ENCODE assay signal across 19 mouse cellular contexts in the genomic region with DNA sequence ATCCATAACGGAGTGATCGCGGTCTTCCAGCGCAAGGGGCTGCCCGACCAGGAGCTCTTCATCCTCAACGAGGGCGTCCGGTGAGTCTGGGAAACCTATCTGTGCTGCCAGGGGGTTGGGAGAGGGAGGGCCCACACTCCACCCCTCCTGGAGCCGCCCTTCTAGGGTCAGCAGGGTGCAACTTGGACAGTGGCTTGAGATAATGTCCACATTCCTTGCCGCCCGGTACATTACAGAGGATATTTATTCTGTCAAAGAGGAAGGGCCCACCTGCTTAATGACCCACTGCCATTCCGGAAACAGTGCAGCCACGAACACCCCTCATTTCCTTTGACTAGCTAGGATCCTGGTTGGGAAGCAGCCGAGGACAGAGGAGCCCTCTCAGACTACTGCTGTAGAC. TPM values are rescaled to one million over a fixed set of nuclear protein-coding genes. Genes with fewer than 3 reads are reported as not detected.
A peak's percentile ranks its signal among the peaks of the same experiment; 100 is the strongest.
DNase-seq lines count a peak whose midpoint lies in the region; ATAC-seq and TF ChIP-seq lines count a peak whose summit lies in the region.
"Had no signal": no experiment of that assay in that cellular context is flagged by ENCODE, and none has a peak within 500 bp of the region (broad histone marks: within the 10 kb centered on the region; RNA-seq: fewer than 3 reads in every experiment).

No protein-coding gene starts in this region.

- ATAC-seq in lung, embryonic 16.5 days (ENCODE audit: low read depth) = peak; percentile 35; the same call in 1 of the 2 replicates
- ATAC-seq in heart, postnatal 0 days (ENCODE audit: insufficient read depth, low read depth) = peak; percentile 28; the same call in 1 of the 2 replicates
- ATAC-seq in forebrain, embryonic 16.5 days = no peak
- ATAC-seq: forebrain, postnatal 0 days; Patski had no signal

- no peaks in the 10 kb centered on the region; the same call in 1 of the 2 replicates for H3K9me3 ChIP-seq in lung, embryonic 16.5 days (ENCODE audit: control insufficient read depth, low read length)
- H3K9me3 ChIP-seq in heart, postnatal 0 days (replicated peaks; ENCODE audit: control insufficient read depth, low read length) = no peaks in the 10 kb centered on the region
- no peaks in the 10 kb centered on the region for H3K9me3 ChIP-seq in forebrain, embryonic 16.5 days (ENCODE audit: control insufficient read depth, low read length)
- H3K9me3 ChIP-seq: hindbrain, embryonic 12.5 days; liver, embryonic 13.5 days; neural tube, embryonic 12.5 days had no signal

- H3K4me2 ChIP-seq in lung, embryonic 16.5 days (ENCODE audit: low read depth, low read length) = no peak overlapping the region
- H3K4me2 ChIP-seq in heart, postnatal 0 days (ENCODE audit: low read depth, low read length) = no peak overlapping the region
- H3K4me2 ChIP-seq in forebrain, embryonic 16.5 days (ENCODE audit: low read length) = no peak overlapping the region
- H3K4me2 ChIP-seq: hindbrain, embryonic 12.5 days; liver, embryonic 13.5 days; neural tube, embryonic 12.5 days had no signal

- no peak for TF ChIP-seq POLR2A in heart, adult 2 months (IDR thresholded peaks at IDR 0.05; ENCODE audit: insufficient read depth, low read depth, low read length)

- H3K36me3 ChIP-seq in heart, adult 2 months (ENCODE audit: control insufficient read depth, insufficient read depth, low read length) = no peaks in the 10 kb centered on the region
- H3K36me3 ChIP-seq in lung, embryonic 16.5 days (ENCODE audit: control insufficient read depth, insufficient read depth, low read length) = peaks cover 8% of the 10 kb centered on the region; the same call in 1 of the 2 replicates
- peaks cover 8% of the 10 kb centered on the region for H3K36me3 ChIP-seq in heart, postnatal 0 days (replicated peaks; ENCODE audit: control insufficient read depth, insufficient read depth, low read length)
- H3K36me3 ChIP-seq in forebrain, embryonic 16.5 days (ENCODE audit: control insufficient read depth, insufficient read depth) = no peaks in the 10 kb centered on the region

- intact Hi-C loops in heart, adult 2 months (cut with DNase I) = no loop called here
- intact Hi-C loops in heart, postnatal 25 days (cut with DNase I) = no loop called here

- no peak for TF ChIP-seq CTCF in heart, adult 2 months (IDR thresholded peaks at IDR 0.05)
- no peak for TF ChIP-seq CTCF in heart, postnatal 0 days (IDR thresholded peaks at IDR 0.05; ENCODE audit: low read depth)

- no peak overlapping the region for H3K4me3 ChIP-seq in heart, adult 2 months
- no peak overlapping the region for H3K4me3 ChIP-seq in lung, embryonic 16.5 days (ENCODE audit: low read length)
- no peak overlapping the region for H3K4me3 ChIP-seq in heart, postnatal 0 days (ENCODE audit: low read depth, low read length)
- no peak overlapping the region for H3K4me3 ChIP-seq in forebrain, embryonic 16.5 days (replicated peaks; ENCODE audit: low read length)
- H3K4me3 ChIP-seq: hindbrain, embryonic 12.5 days; liver, embryonic 13.5 days; neural tube, embryonic 12.5 days had no signal

- peak; percentile 38 to 47 for DNase-seq in heart, adult 2 months
- DNase-seq in heart, postnatal 25 days (ENCODE audit: low spot score) = no peak
- no peak for DNase-seq in lung, postnatal 25 days (ENCODE audit: low spot score)
- DNase-seq in heart, postnatal 0 days (ENCODE audit: low spot score) = no peak
- peak; percentile 32 for DNase-seq in lung, postnatal 36 days
- no peak for DNase-seq in spleen, adult 12 weeks (ENCODE audit: low spot score)
- DNase-seq: B cell, adult 2 months; cerebellum, adult 11 months; forebrain, postnatal 0 days; kidney, postnatal 14 days; liver, embryonic 13.5 days; thymus, adult 2 months had no signal

- WGBS in heart, adult 2 months = 48% methylated on average over 14 of the region's 14 CpGs
- WGBS in lung, embryonic 16.5 days = 51% methylated on average over 14 of the region's 14 CpGs
- 59% methylated on average over 14 of the region's 14 CpGs for WGBS in heart, postnatal 0 days
- 82% methylated on average over 14 of the region's 14 CpGs for WGBS in forebrain, embryonic 16.5 days

- H3K9ac ChIP-seq in heart, adult 2 months (ENCODE audit: low read depth, low read length) = no peak overlapping the region
- H3K9ac ChIP-seq in lung, embryonic 16.5 days (ENCODE audit: low read length) = no peak overlapping the region
- no peak overlapping the region for H3K9ac ChIP-seq in heart, postnatal 0 days (replicated peaks; ENCODE audit: low read depth, low read length)
- no peak overlapping the region for H3K9ac ChIP-seq in forebrain, embryonic 16.5 days (replicated peaks; ENCODE audit: low read depth, low read length)
- H3K9ac ChIP-seq: forebrain, postnatal 0 days; hindbrain, embryonic 12.5 days; liver, embryonic 13.5 days; neural tube, embryonic 12.5 days had no signal

- H3K27ac ChIP-seq in heart, adult 2 months = peak overlapping the region; percentile 43
- H3K27ac ChIP-seq in lung, embryonic 16.5 days (ENCODE audit: low read length) = no peak overlapping the region
- H3K27ac ChIP-seq in heart, postnatal 0 days (ENCODE audit: low read depth) = peak overlapping the region; percentile 31; the same call in 1 of the 2 replicates
- no peak overlapping the region for H3K27ac ChIP-seq in forebrain, embryonic 16.5 days (ENCODE audit: low read length)
- H3K27ac ChIP-seq: hindbrain, embryonic 12.5 days; liver, embryonic 13.5 days; neural tube, embryonic 12.5 days had no signal

- peaks cover 5% of the 10 kb centered on the region for H3K4me1 ChIP-seq in heart, adult 2 months (ENCODE audit: control insufficient read depth, insufficient read depth, low read length)
- H3K4me1 ChIP-seq in lung, embryonic 16.5 days (replicated peaks; ENCODE audit: control insufficient read depth, insufficient read depth, low read length) = peaks cover 14% of the 10 kb centered on the region
- H3K4me1 ChIP-seq in heart, postnatal 0 days (ENCODE audit: control insufficient read depth, insufficient read depth) = no peaks in the 10 kb centered on the region
- no peaks in the 10 kb centered on the region for H3K4me1 ChIP-seq in forebrain, embryonic 16.5 days (replicated peaks; ENCODE audit: control insufficient read depth, insufficient read depth, low read length)
- H3K4me1 ChIP-seq: hindbrain, embryonic 12.5 days had no signal

- H3K27me3 ChIP-seq in heart, adult 2 months (ENCODE audit: control insufficient read depth, insufficient read depth, low read length) = no peaks in the 10 kb centered on the region
- no peaks in the 10 kb centered on the region for H3K27me3 ChIP-seq in lung, embryonic 16.5 days (ENCODE audit: control insufficient read depth, insufficient read depth, low read depth, low read length)
- no peaks in the 10 kb centered on the region for H3K27me3 ChIP-seq in heart, postnatal 0 days (ENCODE audit: control insufficient read depth, insufficient read depth, low read length)
- H3K27me3 ChIP-seq in forebrain, embryonic 16.5 days (replicated peaks; ENCODE audit: control insufficient read depth, insufficient read depth, low read length) = no peaks in the 10 kb centered on the region
- H3K27me3 ChIP-seq: liver, embryonic 13.5 days; Patski had no signal

- no peak for TF ChIP-seq EP300 in heart, adult 2 months (IDR thresholded peaks at IDR 0.05; ENCODE audit: insufficient read depth, low read depth, low read length)
- no peak for TF ChIP-seq EP300 in heart, postnatal 0 days (IDR thresholded peaks at IDR 0.05; ENCODE audit: low read depth)

- no peaks in the 10 kb centered on the region for H3K79me2 ChIP-seq in heart, adult 2 months (replicated peaks; ENCODE audit: control insufficient read depth, insufficient read depth, low read length)

RNA-seq across cellular contexts. Expression of gene Prr5, which starts 18.5 kb away (rescaled TPM):
- 1 to 10 TPM; 2.8 to 4.9 TPM for total RNA-seq in heart, adult 2 months (2021)
- polyA plus RNA-seq in heart, adult 2 months (2012; rRNA removed) = 5.9 and 8.1 TPM in 2 replicates
- 1 to 10 TPM; 3.1 to 3.4 TPM for total RNA-seq in heart, postnatal 25 days (2021)
- polyA plus RNA-seq in lung, embryonic 16.5 days (2015; fragmentation: Nextera tagmentation; extraction: Ambion mirVana) = 18.1 and 18.3 TPM in 2 replicates
- 7.3 and 14.8 TPM in 2 replicates for total RNA-seq in heart, postnatal 0 days (2014; rRNA removed; ENCODE audit: low replicate concordance)
- polyA plus RNA-seq in heart, postnatal 0 days (2015; fragmentation: Nextera tagmentation; extraction: Ambion mirVana) = 5.6 and 6.5 TPM in 2 replicates
- polyA plus RNA-seq in forebrain, embryonic 16.5 days (2015; fragmentation: Nextera tagmentation; extraction: Ambion mirVana) = 11.1 and 16.4 TPM in 2 replicates

RNA-seq across cellular contexts. Expression of gene Arhgap8, which starts 31.9 kb away (rescaled TPM):
- total RNA-seq in heart, adult 2 months (2021) = 1 to 10 TPM in 1 of 2 experiments, under 1 TPM in 1; 0.70 to 1.5 TPM
- 1.7 and 1.9 TPM in 2 replicates for polyA plus RNA-seq in heart, adult 2 months (2012; rRNA removed)
- 1 to 10 TPM in 1 of 2 experiments, under 1 TPM in 1; 0.55 to 1.1 TPM for total RNA-seq in heart, postnatal 25 days (2021)
- polyA plus RNA-seq in lung, embryonic 16.5 days (2015; fragmentation: Nextera tagmentation; extraction: Ambion mirVana) = 26.4 and 27.6 TPM in 2 replicates
- total RNA-seq in heart, postnatal 0 days (2014; rRNA removed; ENCODE audit: low replicate concordance) = 3.7 TPM in 1 of 2 replicates, not detected in the other
- 1.2 and 1.3 TPM in 2 replicates for polyA plus RNA-seq in heart, postnatal 0 days (2015; fragmentation: Nextera tagmentation; extraction: Ambion mirVana)
- polyA plus RNA-seq in forebrain, embryonic 16.5 days (2015; fragmentation: Nextera tagmentation; extraction: Ambion mirVana) = 0.39 and 0.53 TPM in 2 replicates
- total RNA-seq: layer of hippocampus, postnatal 14 days; megakaryocyte-erythroid progenitor cell, adult 5-6 weeks had no signal

Comparison
In these comparisons a context has a peak if more than half of its experiments do, and no peak if none do; other contexts are left out.
1. DNase-seq: peak in heart, adult 2 months (2 of 2) and lung, postnatal 36 days (single experiment); none in heart, postnatal 25 days (single experiment), lung, postnatal 25 days (single experiment), heart, postnatal 0 days (single experiment) and spleen, adult 12 weeks (single experiment).
2. H3K27ac ChIP-seq: peak in heart, adult 2 months (single experiment) and heart, postnatal 0 days (single experiment); none in lung, embryonic 16.5 days (single experiment) and forebrain, embryonic 16.5 days (single experiment).